Mouse (Mus musculus) liver, adult 2 months (tissue): ENCODE measurements around the gene Arhgap1.

Experiments used
- CTCF ChIP-seq: fragments of 200-500 bp; IDR thresholded peaks from 2 replicates; pipeline ENCODE4 v1.5.1; 2011; ENCODE audit warnings: low read depth, low read length, control low read depth
- POLR2A ChIP-seq: fragments of 200-500 bp; IDR thresholded peaks from 2 replicates; pipeline ENCODE4 v1.6.1; 2011; ENCODE audit warnings: low read length, control low read depth; ENCODE audit not compliant: insufficient read depth; ENCODE audit errors: extremely low read depth

DNA sequence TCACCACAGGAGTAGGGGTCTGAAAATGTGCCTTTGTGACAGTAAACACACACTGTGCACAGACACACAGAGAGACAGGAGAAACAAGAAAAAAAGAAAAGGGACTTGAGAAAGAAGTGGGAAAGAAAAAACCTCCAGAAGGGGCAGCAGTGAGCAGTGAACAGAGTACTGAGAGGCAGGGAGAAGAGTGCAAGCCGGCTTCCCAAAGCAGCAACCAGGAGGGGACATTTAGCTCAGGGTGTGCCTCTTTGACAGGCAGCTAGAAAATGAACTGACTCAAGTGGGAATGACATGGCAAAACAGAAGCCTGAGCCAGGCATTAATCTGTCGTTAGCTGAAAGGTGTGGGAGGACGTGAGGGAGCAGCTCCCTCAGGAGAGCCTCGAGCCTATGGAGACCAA is 33.2 kb downstream of the Arhgap1 start:
- TF ChIP-seq CTCF (no peak), POLR2A (no peak)
